ENCODE assay signal across 13 mouse cellular contexts in the genomic region with DNA sequence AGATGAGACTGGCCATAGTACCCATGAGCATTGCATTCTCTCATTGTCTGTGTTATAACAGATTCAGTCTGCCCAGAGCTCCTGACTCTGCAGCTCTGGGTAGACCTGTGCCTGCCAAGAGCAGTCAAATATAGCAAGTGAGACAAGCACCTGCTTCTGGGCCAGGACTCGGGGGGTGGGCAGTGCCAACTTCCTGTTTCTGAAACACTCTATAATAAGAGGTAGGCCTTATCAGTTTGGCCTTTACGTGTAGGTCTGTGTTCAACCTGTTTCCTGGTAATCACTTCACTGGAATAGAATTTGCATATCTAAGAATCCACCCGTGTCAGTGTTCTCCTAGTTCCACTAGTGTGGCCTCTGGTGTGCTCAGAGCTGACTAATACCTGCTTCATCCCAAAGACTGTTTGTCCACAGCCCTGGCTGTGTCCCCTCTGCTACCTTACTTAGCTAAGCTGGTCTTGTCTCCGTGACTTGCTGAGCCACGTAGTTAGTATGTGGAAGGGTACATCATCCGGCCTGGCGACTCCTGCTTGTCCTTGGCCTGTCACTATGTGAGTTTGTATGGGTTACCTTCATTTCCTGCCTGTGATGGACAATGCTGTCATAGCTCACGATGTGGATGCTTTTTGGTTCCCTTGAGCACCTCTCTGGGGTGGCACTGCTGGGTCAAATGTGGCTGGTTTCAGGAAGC. TPM values are rescaled to one million over a fixed set of nuclear protein-coding genes. Genes with fewer than 3 reads are reported as not detected.
DNase-seq lines count a peak whose midpoint lies in the region; ATAC-seq and TF ChIP-seq lines count a peak whose summit lies in the region.
"Had no signal": no experiment of that assay in that cellular context is flagged by ENCODE, and none has a peak within 500 bp of the region (broad histone marks: within the 10 kb centered on the region; RNA-seq: fewer than 3 reads in every experiment).

No protein-coding gene starts in this region.

- peaks cover 52% of the 10 kb centered on the region for H3K4me1 ChIP-seq in G1E (ENCODE audit: insufficient read depth, low read depth, low read length)

- peaks cover 48% of the 10 kb centered on the region for H3K27me3 ChIP-seq in G1E (ENCODE audit: insufficient read depth, low read length)

- intact Hi-C loops in gastrocnemius, postnatal 36 days (cut with DNase I): no loop called here

- peak; percentile 35; the same call in 1 of the 2 replicates for ATAC-seq in G1E (ENCODE audit: extremely low read depth, insufficient number of reproducible peaks, low FRiP score, poor library complexity, severe bottlenecking)

- peak; percentile 76 for DNase-seq in gastrocnemius, adult 18-20 months (ENCODE audit: low spot score)
- DNase-seq in gastrocnemius, postnatal 36 days: no peak
- DNase-seq in G1E (ENCODE audit: low spot score): peak; percentile 48
- peak; percentile 74 to 79 for DNase-seq in heart, adult 9 months (ENCODE audit: low spot score in 2 of 2)
- DNase-seq in lung, postnatal 4 days: peak; percentile 55 to 72
- no peak for DNase-seq in kidney, postnatal 14 days
- no peak for DNase-seq in kidney, adult 11 months
- DNase-seq in layer of hippocampus, adult 11-12 months (ENCODE audit: low spot score): no peak
- DNase-seq: adrenal gland, postnatal 36 days; thymus, postnatal 36 days had no signal

- TF ChIP-seq CTCF in G1E (IDR thresholded peaks at IDR 0.05; ENCODE audit: low read depth, low read length): no peak

- H3K36me3 ChIP-seq in G1E (replicated peaks): no peaks in the 10 kb centered on the region
- H3K36me3 ChIP-seq: liver, embryonic 15.5 days had no signal

- H3K4me3 ChIP-seq in G1E (ENCODE audit: low read depth, low read length): no peak overlapping the region; the same call in 1 of the 2 replicates
- H3K4me3 ChIP-seq: erythroblast, embryonic 14.5 days; liver, embryonic 15.5 days had no signal

- no peaks in the 10 kb centered on the region for H3K9me3 ChIP-seq in G1E (replicated peaks)
- H3K9me3 ChIP-seq: liver, embryonic 15.5 days had no signal

RNA-seq across cellular contexts. Expression of gene Ntn5, which starts 2.6 kb away (rescaled TPM):
- under 1 TPM; 0.14 to 0.26 TPM for total RNA-seq in gastrocnemius, adult 18-20 months (2021)
- total RNA-seq in gastrocnemius, postnatal 36 days (2021): under 1 TPM; 0.52 to 0.69 TPM
- total RNA-seq in G1E (2014; fragmentation: Nextera tagmentation) (not detected in 2 replicates), G1E (2017) (not detected in 2 replicates)
- polyA plus RNA-seq in G1E (2012): 0.21 and 0.29 TPM in 2 replicates
- polyA plus RNA-seq: erythroblast, embryonic 14.5 days; liver, embryonic 15.5 days; neural tube, embryonic 14.5 days had no signal

RNA-seq across cellular contexts. Expression of gene Sec1, which starts 13.0 kb away (rescaled TPM):
- total RNA-seq in gastrocnemius, adult 18-20 months (2021): under 1 TPM; 0.09 TPM
- total RNA-seq in gastrocnemius, postnatal 36 days (2021): under 1 TPM; 0.12 to 0.26 TPM
- not detected in 2 replicates for total RNA-seq in G1E (2014; fragmentation: Nextera tagmentation)
- total RNA-seq in G1E (2017): not detected in 2 replicates
- polyA plus RNA-seq in G1E (2012): 0.02 TPM in 1 of 2 replicates, not detected in the other
- polyA plus RNA-seq: erythroblast, embryonic 14.5 days had no signal

RNA-seq across cellular contexts. Expression of gene Fut2, which starts 15.0 kb away (rescaled TPM):
- total RNA-seq in gastrocnemius, adult 18-20 months (2021): under 1 TPM in 1 of 2 experiments, not detected in 1; 0.11 TPM
- total RNA-seq in gastrocnemius, postnatal 36 days (2021): 1 to 10 TPM in 1 of 2 experiments, under 1 TPM in 1; 0.51 to 1.2 TPM
- total RNA-seq in G1E (2014; fragmentation: Nextera tagmentation) (not detected in 2 replicates), G1E (2017) (0.38 TPM in 1 of 2 replicates, not detected in the other)
- not detected in 2 replicates for polyA plus RNA-seq in G1E (2012)
- polyA plus RNA-seq: liver, embryonic 15.5 days had no signal

RNA-seq across cellular contexts. Expression of gene Car11, which starts 18.5 kb away (rescaled TPM):
- total RNA-seq in gastrocnemius, adult 18-20 months (2021): 10 to 100 TPM; 11.1 to 17.3 TPM
- total RNA-seq in gastrocnemius, postnatal 36 days (2021): 1 to 10 TPM; 7.7 to 9.5 TPM
- total RNA-seq in G1E (2014; fragmentation: Nextera tagmentation): 0.92 and 3.5 TPM in 2 replicates
- 0.16 and 0.58 TPM in 2 replicates for total RNA-seq in G1E (2017)
- polyA plus RNA-seq in G1E (2012): 0.63 and 0.78 TPM in 2 replicates
- polyA plus RNA-seq: erythroblast, embryonic 14.5 days had no signal

RNA-seq across cellular contexts. Expression of gene Dbp, which starts 23.7 kb away (rescaled TPM):
- total RNA-seq in gastrocnemius, adult 18-20 months (2021): 10 to 100 TPM; 19.4 to 22.9 TPM
- 100 to 1,000 TPM in 1 of 2 experiments, 10 to 100 TPM in 1; 52.8 to 118 TPM for total RNA-seq in gastrocnemius, postnatal 36 days (2021)
- total RNA-seq in G1E (2014; fragmentation: Nextera tagmentation) (22.8 and 30.2 TPM in 2 replicates), G1E (2017) (33.7 and 37.8 TPM in 2 replicates)
- 18.0 and 23.0 TPM in 2 replicates for polyA plus RNA-seq in G1E (2012)

Comparison
In these comparisons a context has a peak if more than half of its experiments do, and no peak if none do; other contexts are left out.
1. DNase-seq: peak in gastrocnemius, adult 18-20 months (single experiment), G1E (single experiment), heart, adult 9 months (2 of 2) and lung, postnatal 4 days (2 of 2); none in gastrocnemius, postnatal 36 days (0 of 2), kidney, postnatal 14 days (single experiment), kidney, adult 11 months (single experiment) and layer of hippocampus, adult 11-12 months (single experiment).